Mouse (Mus musculus) limb, embryonic 11.5 days (tissue): ENCODE results near the gene Sgip1. TPM values are rescaled to one million over a fixed set of nuclear protein-coding genes. Genes with fewer than 3 reads are reported as not detected.

Experiments used
- ATAC-seq: fragments of 200-750 bp; cut with Nextera tagmentation; 2 replicates; pipeline ENCODE4 v1.8.0; 2017; ENCODE audit warnings: low read depth; ENCODE audit not compliant: insufficient number of reproducible peaks, low FRiP score, low TSS enrichment
- DNase-seq: peaks from one replicate; pipeline ENCODE4 v3.0.0-alpha.2; 2015; ENCODE audit warnings: low spot score
- H3K27ac ChIP-seq: fragments of 300-500 bp; sonication (generic); replicated peaks from 2 replicates; pipeline ENCODE4 v1.5.1; 2014; ENCODE audit warnings: low read depth, mild to moderate bottlenecking, low read length
- H3K27me3 ChIP-seq: fragments of 300-500 bp; sonication (generic); 2 replicates; pipeline ENCODE4 v1.6.1; 2014; ENCODE audit warnings: mild to moderate bottlenecking, low read length, mixed read lengths; ENCODE audit not compliant: control insufficient read depth, insufficient read depth
- H3K36me3 ChIP-seq: fragments of 300-500 bp; sonication (generic); 2 replicates; pipeline ENCODE4 v1.6.1; 2014; ENCODE audit warnings: mild to moderate bottlenecking, low read length, moderate library complexity, mixed read lengths; ENCODE audit not compliant: control insufficient read depth, insufficient read depth
- H3K4me1 ChIP-seq: fragments of 300-500 bp; sonication (generic); 2 replicates; pipeline ENCODE4 v1.6.1; 2014; ENCODE audit warnings: low read length, mixed read lengths; ENCODE audit not compliant: control insufficient read depth, insufficient read depth
- H3K4me2 ChIP-seq: fragments of 300-500 bp; sonication (generic); 2 replicates; pipeline ENCODE4 v1.6.1; 2014; ENCODE audit warnings: low read depth, mild to moderate bottlenecking, moderate library complexity; ENCODE audit not compliant: severe bottlenecking
- H3K4me3 ChIP-seq: fragments of 300-500 bp; sonication (generic); 2 replicates; pipeline ENCODE4 v1.5.1; 2014; ENCODE audit warnings: low read depth, low read length
- H3K9ac ChIP-seq: fragments of 300-500 bp; sonication (generic); 2 replicates; pipeline ENCODE4 v1.6.1; 2014; ENCODE audit warnings: mild to moderate bottlenecking, low read length
- H3K9me3 ChIP-seq: fragments of 300-500 bp; sonication (generic); 2 replicates; pipeline ENCODE4 v1.6.1; 2016; ENCODE audit warnings: low read length; ENCODE audit not compliant: control insufficient read depth
- WGBS: fragments of 180-500 bp; shearing (Covaris S2); extraction: QIAGEN DNeasy Blood & Tissue Kit; methylation state at CpG from one replicate; pipeline ENCODE4 v1.1.7; 2014; 5-methylcytosine and 5-hydroxymethylcytosine counted together
- polyA plus RNA-seq: library from polyadenylated mRNA; unstranded; fragments of >200 nt; fragmentation: Nextera tagmentation; extraction: Ambion mirVana; gene quantifications from 2 replicates; pipeline ENCODE4 v1.2.1, GENCODE M21; 2014

Sgip1 gene
- polyA plus RNA-seq, 1 experiment from 2014 or later = 5.2 TPM

DNA sequence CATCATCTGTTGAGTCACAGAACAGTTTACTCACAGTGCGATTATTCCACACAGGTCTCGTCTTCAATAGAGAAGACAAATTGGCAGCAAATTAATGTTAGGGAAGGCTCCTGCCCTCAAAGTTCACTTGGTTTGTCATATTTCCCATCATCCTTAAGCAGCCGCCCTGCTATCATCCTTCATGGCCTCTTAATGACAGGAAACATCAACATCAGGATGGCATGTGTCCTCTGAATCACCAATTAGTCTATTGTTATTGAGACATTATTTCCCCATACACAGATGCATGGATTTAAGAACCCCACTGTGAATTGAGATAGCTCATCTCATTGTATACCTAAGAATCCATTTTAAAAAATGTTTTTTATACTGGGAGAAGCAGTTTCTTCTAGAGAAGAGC lies 10.1 kb upstream of the Sgip1 start:
- no peaks in the 10 kb centered on the region for H3K9me3 ChIP-seq
- H3K36me3 ChIP-seq = no peaks in the 10 kb centered on the region
- H3K9ac ChIP-seq = no peak overlapping the region
- ATAC-seq = no peak
- no peaks in the 10 kb centered on the region for H3K27me3 ChIP-seq
- DNase-seq = no peak
- 87% methylated on average over 3 of the region's 3 CpGs for WGBS
- no peak overlapping the region for H3K4me2 ChIP-seq
- no peaks in the 10 kb centered on the region for H3K4me1 ChIP-seq
- no peak overlapping the region for H3K27ac ChIP-seq
- H3K4me3 ChIP-seq = no peak overlapping the region

- DNase-seq = no peak
- ATAC-seq = no peak
- H3K36me3 ChIP-seq = no peaks in the 10 kb centered on the region
- H3K9me3 ChIP-seq = no peaks in the 10 kb centered on the region
- H3K27me3 ChIP-seq = no peaks in the 10 kb centered on the region
- no peaks in the 10 kb centered on the region for H3K4me1 ChIP-seq
- no peak overlapping the region for H3K9ac ChIP-seq
- no peak overlapping the region for H3K4me3 ChIP-seq
- no peak overlapping the region for H3K27ac ChIP-seq
- 81% methylated on average over 9 of the region's 9 CpGs for WGBS
- H3K4me2 ChIP-seq = no peak overlapping the region
These were observed 7.0 kb upstream of the Sgip1 start for GRCm38 (mm10) chr4:102734022-102734657.

DNA sequence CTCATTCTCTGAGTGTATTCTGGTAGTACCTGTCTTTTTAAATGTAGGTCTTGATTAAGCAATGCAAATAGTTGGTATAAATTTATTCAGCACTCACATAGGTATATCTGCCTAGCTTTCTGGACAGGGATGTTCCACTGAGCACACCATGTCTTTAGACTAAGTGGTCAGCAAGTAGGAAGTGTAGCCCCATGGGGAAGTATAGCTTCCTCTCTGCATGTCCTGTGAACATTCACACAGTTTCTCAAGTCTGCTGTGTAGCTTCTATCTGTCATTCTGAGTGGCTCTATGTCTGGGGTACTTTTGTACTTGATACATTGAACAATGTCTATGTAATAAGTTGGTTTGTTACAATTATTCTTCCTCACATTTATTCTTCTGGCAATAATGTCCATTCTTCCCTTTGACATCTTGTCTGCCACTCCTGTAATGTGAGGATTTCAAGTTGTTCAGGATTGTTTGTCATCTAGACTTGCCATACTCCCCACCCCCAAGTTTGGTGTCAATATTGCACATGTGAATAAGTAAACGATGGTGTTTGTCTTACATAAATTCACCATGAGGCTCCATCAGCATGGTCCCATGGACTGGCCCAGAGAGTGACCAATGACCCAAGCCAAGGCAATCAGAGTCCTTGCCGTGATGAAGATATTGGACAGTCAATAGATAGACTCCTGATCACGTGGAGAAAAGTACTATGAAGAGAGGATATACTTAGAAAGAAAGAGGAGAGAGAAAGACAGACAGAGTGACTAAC lies 12.4 kb downstream of the Sgip1 start:
- DNase-seq (no peak), ATAC-seq (no peak)
- Histone ChIP-seq H3K27me3 (no peaks in the 10 kb centered on the region), H3K27ac (no peak overlapping the region), H3K4me1 (no peaks in the 10 kb centered on the region), H3K4me2 (no peak overlapping the region), H3K36me3 (no peaks in the 10 kb centered on the region), H3K9me3 (no peaks in the 10 kb centered on the region), H3K4me3 (no peak overlapping the region), H3K9ac (no peak overlapping the region)
- 87% methylated on average over 3 of the region's 3 CpGs for WGBS

GRCm38 (mm10) chr4:102759095-102759890 lies 18.2 kb downstream of the Sgip1 start:
- peak; percentile 52; the same call in 1 of the 2 replicates for ATAC-seq
- no peaks in the 10 kb centered on the region for H3K27me3 ChIP-seq
- peak; percentile 62 for DNase-seq
- H3K4me2 ChIP-seq = peak overlapping the region; percentile 91
- no peak overlapping the region for H3K27ac ChIP-seq
- H3K9ac ChIP-seq = peak overlapping the region; percentile 77
- H3K9me3 ChIP-seq = no peaks in the 10 kb centered on the region
- peak overlapping the region; percentile 54 for H3K4me3 ChIP-seq
- WGBS = under 1% methylated on average over 41 of the region's 41 CpGs
- no peaks in the 10 kb centered on the region for H3K4me1 ChIP-seq
- no peaks in the 10 kb centered on the region for H3K36me3 ChIP-seq

DNA sequence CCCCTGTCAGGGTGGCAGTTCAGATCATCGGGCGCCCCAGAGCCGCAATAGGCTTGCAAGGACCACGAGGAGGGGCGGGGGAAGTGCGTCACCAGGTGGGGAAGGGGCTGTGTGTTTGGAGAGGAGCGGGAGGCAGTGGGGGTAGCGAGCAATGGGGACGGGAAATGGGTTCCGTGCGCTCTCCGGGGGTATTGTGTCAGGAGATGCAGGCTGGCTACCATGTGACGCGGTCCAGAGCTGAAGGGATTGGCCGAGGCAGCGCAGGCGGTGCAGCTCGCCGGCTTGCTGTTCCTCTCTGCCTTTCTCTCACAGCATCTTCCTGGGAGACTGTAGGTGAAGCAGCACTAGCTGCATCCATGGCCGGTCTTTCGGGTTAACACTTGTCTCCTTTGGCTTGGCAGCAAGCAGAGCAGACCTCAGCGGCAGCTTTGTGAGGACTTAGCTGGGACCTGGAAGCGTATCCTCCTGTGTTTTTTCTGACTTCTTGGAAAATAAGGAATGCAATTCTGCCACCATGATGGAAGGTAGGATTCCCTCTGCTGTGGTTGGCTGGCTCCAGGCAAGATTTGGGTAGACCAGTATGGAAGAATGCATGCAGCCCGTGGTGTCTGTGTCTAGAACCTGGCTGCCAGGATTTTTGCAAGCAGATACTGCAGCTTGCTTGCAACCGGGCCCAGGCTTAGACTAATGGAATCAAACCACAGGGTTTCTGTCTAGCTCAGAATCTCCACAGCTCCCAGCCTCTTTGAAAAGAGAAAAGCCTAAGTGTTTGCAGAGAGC lies 19.1 kb downstream of the Sgip1 start:
- peak; percentile 93 for ATAC-seq
- H3K27ac ChIP-seq = no peak overlapping the region
- 1% methylated on average over 25 of the region's 25 CpGs for WGBS

DNA sequence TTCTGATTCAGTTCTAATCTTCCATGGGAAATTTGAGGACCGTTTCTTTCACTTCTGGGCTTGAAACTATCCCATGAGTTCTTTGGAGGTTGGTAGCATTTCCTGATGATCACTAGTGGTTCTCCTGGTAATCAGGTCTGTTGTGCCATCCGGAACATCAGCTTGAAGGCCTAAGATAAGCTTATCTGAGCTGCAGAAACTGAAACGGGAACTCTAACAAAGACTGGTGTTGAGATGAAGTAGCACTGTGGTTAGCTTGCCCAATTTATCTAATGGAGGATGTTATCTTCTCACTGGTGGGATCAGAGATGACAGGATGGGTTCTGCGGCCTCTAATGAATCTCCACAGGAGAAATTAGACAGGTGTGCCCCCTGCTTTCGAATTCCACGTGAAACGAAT lies 21.0 kb downstream of the Sgip1 start:
- DNase-seq (no peak), ATAC-seq (no peak)
- no peak overlapping the region for H3K4me2 ChIP-seq
- H3K9me3 ChIP-seq = no peaks in the 10 kb centered on the region
- no peak overlapping the region for H3K4me3 ChIP-seq
- no peaks in the 10 kb centered on the region for H3K4me1 ChIP-seq
- no peaks in the 10 kb centered on the region for H3K27me3 ChIP-seq
- WGBS = 86% methylated on average over 7 of the region's 7 CpGs
- no peak overlapping the region for H3K27ac ChIP-seq
- no peak overlapping the region for H3K9ac ChIP-seq
- H3K36me3 ChIP-seq = no peaks in the 10 kb centered on the region

More for the DNA sequence above, 19.1 kb downstream of the Sgip1 start:
- Histone ChIP-seq H3K36me3 (no peaks in the 10 kb centered on the region), H3K27me3 (no peaks in the 10 kb centered on the region), H3K4me1 (no peaks in the 10 kb centered on the region), H3K4me2 (peak overlapping the region; percentile 91), H3K9ac (peak overlapping the region; percentile 38), H3K9me3 (no peaks in the 10 kb centered on the region), H3K4me3 (peak overlapping the region; percentile 54)
- peak; percentile 86 for DNase-seq

- H3K27ac ChIP-seq = no peak overlapping the region
- 76% methylated on average over 1 of the region's 1 CpGs for WGBS
- no peak for ATAC-seq
These were observed 28.0 kb downstream of the Sgip1 start for GRCm38 (mm10) chr4:102769070-102769469.

GRCm38 (mm10) chr4:102769936-102770335 lies 28.8 kb downstream of the Sgip1 start:
- no peaks in the 10 kb centered on the region for H3K36me3 ChIP-seq
- no peaks in the 10 kb centered on the region for H3K27me3 ChIP-seq
- no peak overlapping the region for H3K9ac ChIP-seq
- no peaks in the 10 kb centered on the region for H3K4me1 ChIP-seq
- DNase-seq = no peak
- no peak overlapping the region for H3K4me2 ChIP-seq
- no peak overlapping the region for H3K4me3 ChIP-seq
- 92% methylated on average over 6 of the region's 6 CpGs for WGBS
- H3K27ac ChIP-seq = no peak overlapping the region
- ATAC-seq = no peak
- H3K9me3 ChIP-seq = no peaks in the 10 kb centered on the region

More at GRCm38 (mm10) chr4:102769070-102769469, 28.0 kb downstream of the Sgip1 start:
- H3K9me3 ChIP-seq = no peaks in the 10 kb centered on the region
- H3K4me2 ChIP-seq = no peak overlapping the region
- no peaks in the 10 kb centered on the region for H3K36me3 ChIP-seq
- H3K27me3 ChIP-seq = no peaks in the 10 kb centered on the region
- no peak overlapping the region for H3K9ac ChIP-seq
- H3K4me3 ChIP-seq = no peak overlapping the region
- no peaks in the 10 kb centered on the region for H3K4me1 ChIP-seq
- DNase-seq = no peak
